Mouse (Mus musculus) right cerebral cortex, postnatal 25 days (tissue): ENCODE results near the gene Haao.

ENCODE experiments used
- DNase-seq: peaks from one replicate; pipeline ENCODE4 v3.0.0; 2022

The Haao gene

DNA sequence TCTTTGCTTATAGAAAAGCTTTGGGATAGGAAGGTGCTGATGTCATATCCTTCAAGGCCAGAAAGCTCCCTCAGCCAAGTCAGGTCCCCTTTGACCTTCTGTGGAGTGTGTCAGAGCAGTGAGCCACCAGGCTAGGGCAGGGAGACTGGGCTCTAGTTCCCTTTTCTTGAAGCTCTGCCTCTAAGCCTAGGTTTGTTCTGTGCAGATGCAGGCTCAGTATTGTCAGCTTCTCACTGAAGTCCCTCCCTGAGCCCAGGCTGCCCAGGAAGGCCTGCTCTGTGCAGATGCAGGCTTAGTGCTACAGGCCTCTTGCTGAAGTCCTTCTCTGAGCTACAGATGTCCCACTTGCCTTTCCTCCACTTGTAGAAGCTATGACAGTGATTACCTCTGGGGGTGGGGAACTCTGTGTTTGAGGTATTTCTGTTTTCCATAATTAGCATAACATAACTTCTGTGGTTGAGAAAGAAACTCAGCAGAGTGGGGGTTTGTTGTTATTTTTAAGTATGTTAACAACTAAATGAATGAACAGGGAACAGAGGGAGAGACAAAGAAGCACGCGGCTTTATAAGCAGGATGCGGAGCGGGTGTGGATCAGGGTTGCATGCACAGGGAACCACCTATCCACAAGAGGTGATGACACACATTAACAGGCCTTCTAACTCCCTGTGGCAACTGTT lies 17.0 kb downstream of the Haao start:
- DNase-seq, result no peak

GRCm38 (mm10) chr17:83829356-83829755 lies 18.4 kb downstream of the Haao start:
- DNase-seq, result no peak

DNA sequence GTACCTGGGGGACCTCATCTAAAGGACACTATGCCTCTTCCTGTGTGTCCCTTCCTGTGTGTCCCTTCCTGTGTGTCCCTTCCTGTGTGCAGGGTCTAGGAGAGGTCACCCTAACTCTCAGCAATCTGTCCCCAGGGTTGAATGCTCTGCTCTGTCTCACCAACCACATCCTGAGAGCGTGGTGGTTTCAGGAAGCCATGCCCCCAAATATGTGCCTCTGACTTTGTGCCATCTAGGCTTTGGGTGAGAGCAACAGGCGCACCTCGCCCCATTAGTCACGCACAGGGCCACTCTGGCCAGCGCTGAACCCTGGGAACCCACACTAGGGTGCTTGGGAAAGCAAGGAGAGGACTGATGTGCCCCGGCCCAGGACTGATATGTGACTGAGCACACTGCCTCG lies 23.9 kb downstream of the Haao start:
- DNase-seq, result no peak

GRCm38 (mm10) chr17:83821876-83822275 lies 25.9 kb downstream of the Haao start:
- DNase-seq, result no peak

DNA sequence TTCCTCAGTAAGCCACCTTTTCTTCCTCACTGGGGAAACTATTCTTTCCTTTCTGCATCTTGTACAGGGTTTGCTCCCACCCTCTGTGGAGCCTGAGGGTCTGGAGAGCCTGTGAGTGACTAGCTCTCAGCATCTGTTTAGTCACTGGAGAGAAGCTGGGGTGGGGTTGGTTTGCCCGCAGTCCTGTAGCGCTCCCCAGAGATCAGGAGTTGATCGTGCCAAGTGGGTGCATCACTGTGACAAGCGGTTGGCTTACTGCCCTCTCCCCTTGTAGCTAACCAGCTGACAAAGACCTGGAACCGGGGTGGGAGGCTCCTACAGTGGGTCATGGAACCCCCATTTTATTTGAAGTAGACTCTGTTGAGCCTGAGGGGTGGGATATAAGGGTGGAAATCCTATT lies 27.1 kb downstream of the Haao start:
- DNase-seq, result no peak

GRCm38 (mm10) chr17:83819503-83819902 lies 28.3 kb downstream of the Haao start:
- DNase-seq, result no peak

- no peak for DNase-seq
Measured at GRCm38 (mm10) chr17:83816996-83817395, 30.8 kb downstream of the Haao start.

DNA sequence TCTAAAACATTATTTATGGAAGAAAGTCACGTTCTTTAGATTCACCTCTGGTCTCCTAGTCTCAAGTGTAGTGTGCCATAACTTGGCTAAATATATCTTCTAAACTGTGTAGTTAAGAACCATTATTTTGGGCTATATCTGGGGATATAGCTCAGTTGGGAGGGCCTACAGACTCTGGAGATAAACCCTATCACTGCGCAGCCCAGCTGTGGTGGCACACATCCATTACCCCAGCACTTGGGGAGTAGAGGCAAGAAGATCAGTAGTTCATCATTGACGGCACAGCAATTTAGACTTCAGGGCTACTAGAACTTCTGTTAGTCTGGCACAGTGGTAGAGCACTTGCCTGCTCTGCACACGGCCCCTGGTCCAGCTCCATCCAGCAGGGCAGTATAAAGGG lies 34.7 kb downstream of the Haao start:
- no peak for DNase-seq

- no peak for DNase-seq
Measured at GRCm38 (mm10) chr17:83812200-83812944, 35.4 kb downstream of the Haao start.

DNA sequence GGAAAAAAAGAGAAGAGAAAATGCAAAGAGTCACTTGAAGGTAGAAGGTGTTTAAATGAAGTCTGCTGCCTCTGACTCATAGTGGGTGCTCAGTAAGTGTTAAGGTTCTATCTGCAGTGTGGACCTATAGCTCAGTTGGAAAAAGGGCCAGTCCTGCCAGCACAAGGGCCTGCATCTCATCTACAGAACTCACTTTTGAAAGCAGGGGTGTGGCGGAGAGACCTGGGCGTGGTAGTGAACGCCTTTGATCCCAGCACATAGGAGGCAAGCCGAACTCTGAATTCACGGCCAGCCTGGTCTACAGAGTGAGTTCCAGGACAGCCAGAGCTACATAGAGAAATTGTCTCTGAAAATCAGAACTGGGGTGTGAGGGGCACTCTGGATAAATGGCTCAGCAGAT lies 37.5 kb downstream of the Haao start:
- no peak for DNase-seq

- no peak for DNase-seq
Measured at GRCm38 (mm10) chr17:83809197-83809829, 38.5 kb downstream of the Haao start.

- no peak for DNase-seq
Measured at GRCm38 (mm10) chr17:83808476-83809098, 39.2 kb downstream of the Haao start.

DNA sequence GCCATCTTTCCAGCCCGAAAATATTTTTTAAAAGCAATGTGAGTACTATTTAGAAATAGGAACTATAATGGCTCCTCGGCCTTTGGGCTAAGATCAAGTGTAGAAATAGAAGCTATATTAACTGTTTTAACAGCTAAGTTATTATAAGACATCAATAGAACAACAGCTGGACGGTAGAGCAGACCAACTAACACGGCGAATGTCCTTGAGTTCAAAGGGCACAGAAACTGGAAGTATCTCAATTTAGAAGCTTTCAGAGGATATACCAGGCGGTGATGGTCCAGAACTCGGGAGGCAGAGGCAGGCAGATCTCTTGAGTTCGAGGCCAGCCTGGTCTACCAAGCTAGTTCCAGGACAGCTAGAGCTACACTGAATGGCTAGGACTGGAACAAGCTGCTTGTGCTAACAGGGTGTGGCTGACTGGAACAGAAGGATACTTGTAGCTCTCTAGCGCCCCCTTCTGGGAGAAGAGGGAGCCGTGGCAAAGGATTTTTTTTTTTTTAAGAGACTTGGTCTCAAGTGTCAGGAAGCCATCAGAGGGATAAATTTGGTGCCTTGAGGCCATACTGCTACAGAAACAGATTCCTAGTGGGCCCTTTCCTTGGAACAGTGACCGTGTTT lies 39.9 kb downstream of the Haao start:
- DNase-seq, result peak; percentile 36

DNA sequence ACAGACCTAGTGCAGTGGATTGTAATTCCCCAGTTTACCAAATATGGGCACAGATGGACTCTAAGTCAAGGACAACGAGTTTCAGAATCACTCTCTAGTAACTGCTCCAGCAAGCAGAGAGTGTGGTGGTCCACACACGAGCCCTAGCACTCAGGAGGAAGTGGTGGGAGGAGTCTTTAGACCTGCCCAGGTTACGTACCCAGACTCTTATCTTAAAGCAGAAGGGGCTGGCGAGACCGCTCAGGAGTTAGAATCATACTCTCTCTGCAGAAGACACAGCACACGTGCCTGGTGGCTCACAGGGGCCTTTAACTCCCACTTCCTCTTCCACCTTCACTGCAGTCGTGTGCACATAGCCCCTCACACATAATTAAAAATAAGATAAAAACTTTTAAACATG lies 40.4 kb downstream of the Haao start:
- no peak for DNase-seq

GRCm38 (mm10) chr17:83805078-83805477 lies 42.7 kb downstream of the Haao start:
- DNase-seq, result no peak

DNA sequence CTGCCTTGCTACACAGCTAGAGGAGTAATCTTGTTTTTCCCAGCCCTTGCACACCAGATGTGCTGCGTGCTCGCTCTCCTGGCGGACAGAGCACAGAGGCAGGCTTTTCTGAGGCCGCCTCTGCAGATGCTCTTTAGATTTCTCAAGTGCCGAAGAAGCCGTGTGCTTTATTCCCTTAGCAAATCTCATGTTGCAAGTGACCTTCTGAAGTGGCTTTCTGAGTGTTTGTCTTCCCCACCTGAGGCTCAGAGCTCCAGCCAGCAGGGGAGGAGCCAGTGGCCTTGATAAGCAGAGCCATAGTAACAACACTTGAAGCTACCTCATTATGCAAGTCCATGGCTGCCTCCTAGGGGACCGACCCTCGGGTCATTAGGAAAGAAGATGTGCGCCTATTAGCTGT lies 43.8 kb downstream of the Haao start:
- DNase-seq, result no peak

GRCm38 (mm10) chr17:83799506-83800050 lies 48.2 kb downstream of the Haao start:
- no peak for DNase-seq

DNA sequence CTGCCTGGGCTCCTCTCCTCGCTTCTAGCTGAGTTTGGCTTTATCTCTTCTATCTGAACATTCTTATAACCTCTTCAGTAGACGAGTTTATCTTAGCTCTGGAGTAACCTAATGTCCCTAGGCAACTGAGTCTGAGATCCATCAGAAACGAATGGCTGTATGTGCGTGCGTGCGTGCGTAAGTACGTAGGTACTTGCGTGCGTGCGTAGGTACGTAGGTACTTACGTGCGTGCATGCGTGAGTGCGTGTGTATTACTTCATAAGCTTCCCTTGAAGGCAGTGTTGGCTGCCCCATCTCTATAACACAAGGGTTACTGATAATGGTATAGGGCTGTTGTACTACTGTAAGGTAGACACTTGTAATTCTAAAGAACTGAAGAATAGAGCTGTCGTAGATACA lies 52.6 kb downstream of the Haao start:
- DNase-seq, result no peak

GRCm38 (mm10) chr17:83792388-83792787 lies 55.4 kb downstream of the Haao start:
- DNase-seq, result no peak

DNA sequence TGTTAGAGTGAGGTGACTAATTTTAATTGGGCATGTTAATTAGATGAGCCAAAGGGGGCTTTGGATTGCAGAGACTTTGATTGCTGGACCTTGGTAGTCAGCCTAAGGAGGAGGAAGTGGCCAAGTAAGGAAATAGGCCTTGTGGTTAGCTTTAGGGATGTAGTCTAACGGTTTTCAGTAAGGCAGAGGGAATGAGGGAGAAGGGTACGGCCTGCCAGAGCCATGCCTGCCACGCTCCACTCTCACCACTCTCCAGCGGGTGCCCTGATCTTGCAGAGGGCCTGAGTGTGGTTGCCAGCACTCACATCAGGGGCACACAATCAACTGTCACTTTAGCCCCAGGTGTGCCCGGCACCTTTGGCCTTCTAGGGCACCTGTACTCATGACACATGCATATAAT lies 57.6 kb downstream of the Haao start:
- DNase-seq, result no peak

- DNase-seq, result no peak
Measured at GRCm38 (mm10) chr17:83786418-83786817, 61.3 kb downstream of the Haao start.

DNA sequence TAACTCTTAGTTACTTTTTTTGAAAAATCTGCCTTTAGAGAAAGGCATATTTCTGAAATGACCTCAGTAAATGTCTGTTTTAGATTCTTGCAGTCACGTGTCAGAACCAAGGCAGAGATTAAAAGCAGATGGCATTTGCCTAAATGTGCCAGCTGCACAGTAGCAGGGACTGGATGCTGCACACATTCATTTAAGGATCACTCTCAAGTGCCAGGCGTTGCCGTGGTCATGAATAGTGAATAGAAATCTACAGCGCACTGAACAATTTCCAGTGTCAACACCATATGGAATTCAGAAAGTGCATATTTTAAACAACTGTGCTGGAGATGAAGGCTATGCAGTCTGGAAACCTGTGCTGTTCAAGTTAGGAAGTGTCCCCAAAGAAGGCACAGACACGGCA lies 65.0 kb downstream of the Haao start:
- DNase-seq, result peak; percentile 65
